Mouse (Mus musculus) embryonic stem cell, embryonic (primary cell): ENCODE measurements around the gene Slc29a1.

ENCODE experiments used
- CTCF ChIA-PET, 4 experiments: fragments of 300-600 bp in 2 of 4; fragments of 350-600 bp in 2 of 4; sonication (Branson Sonifier 250); formaldehyde crosslinking; loops; one replicate each; lab custom pipeline; 2022; ENCODE audit warnings: inconsistent platforms in 2 of 4; lab: Charles Lee
- POLR2A ChIA-PET, 4 experiments: fragments of 300-600 bp in 2 of 4; fragments of 350-600 bp in 2 of 4; sonication (Branson Sonifier 250); formaldehyde crosslinking; loops; one replicate each; lab custom pipeline; 2022; ENCODE audit warnings: antibody characterized with exemption in 4 of 4, inconsistent platforms in 1 of 4; lab: Charles Lee

The Slc29a1 gene

DNA sequence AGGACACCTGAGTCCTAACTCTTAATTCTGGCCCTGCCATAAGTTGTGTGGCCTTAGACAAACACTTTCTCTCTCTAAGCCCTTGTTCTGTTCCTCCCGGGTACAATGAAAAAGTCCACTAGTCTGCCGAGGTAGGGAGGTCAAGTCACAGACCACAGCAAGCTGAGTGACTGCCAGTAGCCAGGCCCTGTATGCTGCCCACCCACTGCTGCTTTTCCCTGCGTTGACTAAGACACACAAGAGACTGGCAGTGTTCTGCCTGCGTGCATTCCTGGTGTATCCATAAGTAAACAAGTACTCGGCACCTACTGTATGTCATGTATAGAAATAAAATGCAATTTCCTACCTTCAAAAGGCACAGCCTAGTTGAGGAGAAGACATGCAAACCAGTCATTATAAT, 49.2 kb downstream of the Slc29a1 start:
- CTCF ChIA-PET = interaction anchor here in 3 of 4 experiments (0.6 to 3.8 kb wide), 29 partner anchors 12 to 521 kb away, joined by 3 to 41 read pairs (median 3); partner anchors contain the start of genes Cdc5l (in 1 of the 3) and Spats1 (in 1 of the 3)
- POLR2A ChIA-PET = interaction anchor here in 3 of 4 experiments (0.6 to 28.4 kb wide), 18 partner anchors 18 to 128 kb away, joined by 3 to 605 read pairs (median 6); partner anchors contain the start of genes Hsp90ab1 (in 3 of the 3), Spats1 (in 2 of the 3), Aars2 (in 1 of the 3) and Tcte1 (in 1 of the 3)

- POLR2A ChIA-PET = interaction anchor here in 3 of 4 experiments (0.6 to 28.4 kb wide), 26 partner anchors 10 to 128 kb away, joined by 3 to 605 read pairs (median 5); partner anchors contain the start of genes Hsp90ab1 (in 3 of the 3), Spats1 (in 2 of the 3), Aars2 (in 1 of the 3) and Slc35b2 (in 1 of the 3)
- CTCF ChIA-PET = interaction anchor here (0.6 to 3.8 kb wide), 33 partner anchors 12 to 521 kb away, joined by 3 to 41 read pairs (median 3); partner anchors contain the start of genes Cdc5l (in 1 of the 4) and Spats1 (in 1 of the 4)
These were observed 49.7 kb downstream of the Slc29a1 start, which contains the start of gene Tmem151b for GRCm38 (mm10) chr17:45549617-45550181. Gene Tmem151b, minus strand, starts transcription at chr17:45549677.

GRCm38 (mm10) chr17:45548541-45549512, 50.6 kb downstream of the Slc29a1 start:
- CTCF ChIA-PET = interaction anchor here (0.6 to 3.8 kb wide), 67 partner anchors 9 to 1152 kb away, joined by 3 to 41 read pairs (median 4); partner anchors contain the start of genes Aars2 (in 1 of the 4), Cdc5l (in 1 of the 4), Hsp90ab1 (in 1 of the 4) and Slc35b2 (in 1 of the 4)
- POLR2A ChIA-PET = interaction anchor here (0.5 to 28.4 kb wide), 39 partner anchors 9 to 125 kb away, joined by 3 to 605 read pairs (median 4); partner anchors contain the start of genes Hsp90ab1 (in 3 of the 4), Slc35b2 (in 2 of the 4), Spats1 (in 2 of the 4) and Aars2 (in 1 of the 4)

DNA sequence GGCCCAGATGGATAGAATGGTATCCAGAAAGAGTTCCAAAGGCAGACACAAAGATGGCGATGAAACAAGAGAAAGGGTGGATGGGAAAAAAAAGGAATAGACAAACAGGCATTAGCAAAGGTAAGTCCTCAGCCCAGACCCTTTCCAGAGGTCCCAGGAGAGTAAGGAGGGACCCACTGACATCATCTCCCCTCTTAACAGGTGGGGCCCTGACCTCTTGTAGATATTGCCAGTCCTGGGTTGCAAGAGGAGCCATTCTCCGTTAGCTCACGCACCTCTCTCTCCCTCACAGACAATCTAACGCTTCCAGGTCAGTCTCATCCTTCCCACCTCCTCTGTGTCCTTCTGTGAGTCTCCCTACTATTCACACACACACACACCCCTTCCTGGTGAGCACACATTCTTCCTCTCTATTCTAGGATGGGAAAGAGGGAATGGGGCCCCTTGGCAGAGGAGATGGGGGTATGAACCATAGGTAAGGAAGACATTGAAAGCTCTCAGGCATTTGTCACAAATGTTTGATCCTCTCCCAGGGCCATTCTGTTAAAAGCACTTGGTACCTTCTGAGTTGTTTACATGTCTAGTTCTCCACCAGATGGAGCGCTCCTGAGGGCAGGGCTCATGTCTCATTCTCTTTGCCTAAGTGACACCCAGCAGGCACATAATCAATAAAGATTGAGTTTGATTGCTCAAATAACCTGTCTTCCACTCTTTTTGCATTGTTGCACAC, 51.8 kb downstream of the Slc29a1 start:
- ChIA-PET POLR2A (interaction anchor here in 3 of 4 experiments (1.0 to 28.4 kb wide), 16 partner anchors 11 to 119 kb away, joined by 3 to 605 read pairs (median 6); partner anchors contain the start of genes Hsp90ab1 (in 3 of the 3) and Spats1 (in 1 of the 3)), CTCF (interaction anchor here in 3 of 4 experiments (0.7 to 3.8 kb wide), 19 partner anchors 14 to 932 kb away, joined by 3 to 41 read pairs (median 6); partner anchors contain the start of gene Spats1 (in 1 of the 3))

DNA sequence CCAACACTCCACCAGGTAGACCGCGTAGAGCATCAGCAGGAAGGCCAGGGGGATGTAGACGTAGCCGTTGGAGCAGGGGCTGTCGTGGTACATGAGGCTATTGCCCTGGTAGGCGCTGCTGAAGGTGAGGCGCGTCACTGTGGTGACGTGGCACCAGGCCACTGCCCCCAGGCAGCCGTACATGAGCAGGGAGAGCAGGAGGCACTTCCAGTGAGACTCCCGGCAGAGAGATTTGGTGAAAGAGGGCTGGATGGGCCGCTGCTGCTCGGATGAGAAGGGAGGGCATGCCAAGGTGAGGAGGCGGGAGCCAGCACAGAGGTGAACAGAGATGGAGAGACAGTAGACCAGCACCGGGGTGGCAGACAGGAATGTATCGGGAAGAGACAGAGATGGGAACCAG, 52.5 kb downstream of the Slc29a1 start:
- POLR2A ChIA-PET = interaction anchor here in 2 of 4 experiments (1.0 to 4.9 kb wide), 6 partner anchors 14 to 139 kb away, joined by 3 to 35 read pairs (median 9); partner anchors contain the start of genes Hsp90ab1 (in 1 of the 2), Mrpl14 (in 1 of the 2), Slc35b2 (in 1 of the 2) and Tmem63b (in 1 of the 2)
- CTCF ChIA-PET = no interaction called here

DNA sequence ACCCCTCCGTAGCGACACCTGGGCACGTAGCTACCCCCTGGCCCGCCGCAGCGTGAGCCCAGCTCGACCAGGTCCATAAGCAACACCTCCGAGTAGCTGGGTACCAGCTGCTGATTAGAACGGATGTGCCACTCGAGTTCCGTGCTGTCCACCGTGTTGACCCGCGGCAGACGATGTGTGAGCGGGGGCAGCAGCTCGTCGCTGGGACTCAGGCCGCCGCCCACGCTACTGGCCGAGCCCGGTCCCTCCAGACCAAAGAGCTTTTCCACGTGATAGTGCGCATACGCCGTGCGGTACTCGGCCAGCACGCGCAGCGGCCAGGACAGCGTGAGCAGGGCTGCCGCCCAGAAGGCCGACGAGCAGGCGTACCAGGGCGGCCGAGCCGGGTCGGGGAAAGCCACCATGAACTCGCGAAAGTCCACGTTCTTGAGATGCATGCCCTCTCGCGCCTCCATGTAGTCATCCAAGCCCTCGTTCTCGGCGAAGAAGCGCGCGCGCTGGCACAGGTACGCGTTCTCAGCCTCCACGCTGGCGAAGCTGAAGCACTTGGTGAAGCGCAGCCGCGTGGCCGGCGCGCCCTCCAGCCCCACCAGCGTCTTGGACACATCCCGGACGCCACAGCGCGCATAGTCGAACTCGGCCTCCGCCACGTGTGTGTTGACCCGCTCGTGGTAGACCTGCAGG, 54.0 kb downstream of the Slc29a1 start:
- POLR2A ChIA-PET = interaction anchor here (0.6 to 4.9 kb wide), 35 partner anchors 9 to 423 kb away, joined by 3 to 35 read pairs (median 5); partner anchors contain the start of genes Hsp90ab1 (in 3 of the 4), Nfkbie (in 3 of the 4), Aars2 (in 2 of the 4) and Slc35b2 (in 2 of the 4)
- CTCF ChIA-PET = interaction anchor here (0.6 to 3.2 kb wide), 16 partner anchors 19 to 140 kb away, joined by 3 to 17 read pairs (median 4); partner anchors contain the start of genes Aars2 (in 2 of the 4) and Tcte1 (in 1 of the 4)

DNA sequence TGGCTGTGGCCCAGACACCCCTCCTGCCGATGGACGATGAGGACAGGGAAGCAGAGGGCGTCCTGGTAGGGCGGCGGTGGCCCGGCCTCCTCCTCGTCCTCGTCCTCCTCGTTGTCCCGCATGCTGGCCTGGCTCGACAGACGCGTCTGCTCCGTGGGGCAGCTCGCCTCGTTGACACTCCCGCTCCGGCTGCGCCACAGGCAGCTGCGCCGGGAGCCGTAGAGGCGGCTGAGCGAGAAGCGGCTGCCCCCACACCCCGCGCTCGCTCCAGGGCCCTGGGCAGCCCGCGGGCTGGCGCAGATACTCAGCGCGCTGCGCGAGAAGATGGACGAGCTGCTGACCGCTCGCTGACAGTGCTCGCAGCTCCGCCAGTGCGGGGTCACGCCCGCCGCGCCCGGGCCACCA, 54.5 kb downstream of the Slc29a1 start:
- ChIA-PET POLR2A (interaction anchor here (0.6 to 4.9 kb wide), 33 partner anchors 10 to 117 kb away, joined by 3 to 35 read pairs (median 5); partner anchors contain the start of genes Hsp90ab1 (in 3 of the 4), Nfkbie (in 3 of the 4), Aars2 (in 2 of the 4) and Slc35b2 (in 2 of the 4)), CTCF (interaction anchor here (0.6 to 3.2 kb wide), 16 partner anchors 18 to 447 kb away, joined by 3 to 17 read pairs (median 4); partner anchors contain the start of genes Aars2 (in 2 of the 4) and Tcte1 (in 1 of the 4))

- CTCF ChIA-PET = interaction anchor here (0.5 to 3.2 kb wide), 22 partner anchors 21 to 447 kb away, joined by 3 to 17 read pairs (median 4); partner anchors contain the start of genes Aars2 (in 3 of the 4) and Tcte1 (in 1 of the 4)
- POLR2A ChIA-PET = interaction anchor here (0.6 to 4.9 kb wide), 46 partner anchors 9 to 118 kb away, joined by 3 to 35 read pairs (median 4); partner anchors contain the start of genes Aars2 (in 3 of the 4), Hsp90ab1 (in 3 of the 4), Nfkbie (in 3 of the 4) and Slc35b2 (in 2 of the 4)
These were observed 55.2 kb downstream of the Slc29a1 start for GRCm38 (mm10) chr17:45544001-45544872.

DNA sequence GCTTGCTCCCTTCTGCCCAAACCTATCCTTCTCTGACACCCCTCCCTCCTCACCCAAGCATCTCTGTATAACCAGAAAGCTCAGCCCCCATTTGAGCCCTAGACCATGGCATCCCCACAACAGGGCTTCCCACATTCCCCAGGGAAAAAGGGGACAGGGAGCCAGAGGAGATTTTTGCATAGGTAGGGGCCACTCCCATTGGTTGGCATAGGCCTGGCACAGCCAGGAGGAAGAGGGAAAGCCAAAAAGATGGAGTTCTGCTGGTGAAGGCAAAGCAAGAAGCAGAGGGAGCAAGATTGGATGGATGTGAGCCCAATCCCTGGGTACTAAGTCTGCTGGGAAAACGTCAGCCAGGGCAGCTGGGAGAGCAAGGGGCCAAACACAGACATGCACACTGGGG, 56.3 kb downstream of the Slc29a1 start:
- ChIA-PET POLR2A (interaction anchor here (0.6 to 4.9 kb wide), 28 partner anchors 8 to 756 kb away, joined by 3 to 35 read pairs (median 4); partner anchors contain the start of genes Aars2 (in 3 of the 4), Tcte1 (in 2 of the 4), Cdc5l (in 1 of the 4) and Hsp90ab1 (in 1 of the 4)), CTCF (interaction anchor here (0.6 to 3.2 kb wide), 16 partner anchors 9 to 1344 kb away, joined by 3 to 17 read pairs (median 5); partner anchors contain the start of genes Aars2 (in 2 of the 4) and Tcte1 (in 1 of the 4))

DNA sequence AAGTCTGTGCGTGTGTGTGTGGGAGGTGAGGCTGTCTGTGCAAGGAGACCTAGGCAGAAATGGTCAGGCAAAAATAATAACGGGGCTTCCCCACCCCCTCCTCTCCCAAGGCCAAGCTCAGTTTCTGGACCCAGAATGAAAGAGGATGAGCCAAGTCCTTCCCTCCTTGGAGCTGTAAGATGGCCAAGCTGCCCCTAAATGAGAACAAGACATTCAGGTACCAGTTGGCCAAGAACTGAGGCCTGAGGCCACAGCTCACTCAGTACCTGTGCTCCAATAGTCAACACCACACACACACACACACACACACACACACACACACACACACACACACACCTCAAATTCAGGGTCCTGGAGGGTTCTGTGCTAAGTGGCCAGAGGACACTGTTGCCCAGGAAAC, 56.7 kb downstream of the Slc29a1 start:
- POLR2A ChIA-PET = interaction anchor here (0.6 to 4.9 kb wide), 16 partner anchors 12 to 755 kb away, joined by 3 to 35 read pairs (median 6); partner anchors contain the start of genes Aars2 (in 3 of the 4), Cdc5l (in 1 of the 4), Hsp90ab1 (in 1 of the 4) and Slc35b2 (in 1 of the 4)
- CTCF ChIA-PET = interaction anchor here (0.5 to 3.2 kb wide), 11 partner anchors 8 to 1344 kb away, joined by 3 to 17 read pairs (median 5); partner anchors contain the start of gene Tcte1 (in 1 of the 4)

DNA sequence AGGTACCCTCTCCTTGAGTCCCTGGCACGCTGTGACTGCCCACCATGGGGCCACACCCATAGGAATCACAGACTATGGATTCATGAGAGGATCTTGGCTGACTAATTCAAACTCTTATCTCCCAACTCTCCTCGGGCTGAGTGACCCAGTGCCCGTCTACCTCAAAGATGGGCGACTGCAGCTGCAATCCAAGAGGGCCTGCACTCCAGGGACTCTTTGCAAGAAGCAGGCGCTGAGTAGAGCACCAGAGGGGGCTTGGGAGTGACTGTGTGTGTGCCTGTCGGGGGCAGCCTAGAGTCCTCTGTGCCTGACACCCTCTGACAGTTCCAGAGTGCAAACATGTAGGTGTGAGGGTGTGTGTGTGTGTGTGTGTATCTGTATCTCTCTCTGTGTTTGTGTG, 57.3 kb downstream of the Slc29a1 start:
- CTCF ChIA-PET = interaction anchor here in 3 of 4 experiments (0.5 to 3.2 kb wide), 4 partner anchors 23 to 62 kb away, joined by 3 to 17 read pairs (median 8); no protein-coding TSS in a partner anchor
- POLR2A ChIA-PET = interaction anchor here in 2 of 4 experiments (0.6 to 4.9 kb wide), 10 partner anchors 18 to 109 kb away, joined by 3 to 35 read pairs (median 6); partner anchors contain the start of genes Aars2 (in 2 of the 2), Cdc5l (in 1 of the 2), Slc35b2 (in 1 of the 2) and Spats1 (in 1 of the 2)

- POLR2A ChIA-PET = interaction anchor here in 2 of 4 experiments (0.6 to 3.2 kb wide), 17 partner anchors 9 to 59 kb away, joined by 3 to 11 read pairs (median 5); partner anchors contain the start of genes Tcte1 (in 2 of the 2), Aars2 (in 1 of the 2), Hsp90ab1 (in 1 of the 2) and Tmem151b (in 1 of the 2)
- CTCF ChIA-PET = interaction anchor here in 3 of 4 experiments (0.5 to 1.1 kb wide), 4 partner anchors 12 to 70 kb away, joined by 3 to 7 read pairs (median 3); partner anchors contain the start of gene Aars2 (in 1 of the 3)
These were observed 59.7 kb downstream of the Slc29a1 start for GRCm38 (mm10) chr17:45539664-45540063.

GRCm38 (mm10) chr17:45538394-45538793, 61.0 kb downstream of the Slc29a1 start:
- POLR2A ChIA-PET = interaction anchor here (0.6 to 3.2 kb wide), 11 partner anchors 8 to 45 kb away, joined by 3 to 11 read pairs (median 6); partner anchors contain the start of gene Aars2 (in 1 of the 4)
- CTCF ChIA-PET = interaction anchor here in 3 of 4 experiments (0.5 to 1.1 kb wide), 5 partner anchors 10 to 43 kb away, joined by 3 to 5 read pairs (median 4); partner anchors contain the start of gene Aars2 (in 2 of the 3)
